Mouse (Mus musculus) forebrain, postnatal 0 days (tissue): ENCODE measurements around the gene Gnptab. TPM values are rescaled to one million over a fixed set of nuclear protein-coding genes. Genes with fewer than 3 reads are reported as not detected.
A peak's percentile ranks its signal among the peaks of the same experiment; 100 is the strongest.

Experiments
- ATAC-seq: fragments of 200-750 bp; cut with Nextera tagmentation; 2 replicates; pipeline ENCODE4 v1.8.0; 2017; ENCODE audit warnings: mild to moderate bottlenecking, moderate library complexity
- DNase-seq: peaks from one replicate; pipeline ENCODE4 v3.0.0-alpha.2; 2015
- H3K27ac ChIP-seq: fragments of 300-500 bp; sonication (generic); 2 replicates; pipeline ENCODE4 v1.5.1; 2014; ENCODE audit warnings: low read depth, mild to moderate bottlenecking, antibody characterized with exemption, low read length, moderate library complexity, mixed read lengths
- H3K27me3 ChIP-seq: fragments of 300-500 bp; sonication (generic); 2 replicates; pipeline ENCODE4 v1.6.1; 2014; ENCODE audit warnings: mild to moderate bottlenecking, low read length, mixed read lengths; ENCODE audit not compliant: insufficient read depth
- H3K36me3 ChIP-seq: fragments of 300-500 bp; sonication (generic); 2 replicates; pipeline ENCODE4 v1.6.1; 2014; ENCODE audit warnings: mild to moderate bottlenecking, moderate library complexity; ENCODE audit not compliant: insufficient read depth
- H3K4me1 ChIP-seq: fragments of 300-500 bp; sonication (generic); 2 replicates; pipeline ENCODE4 v1.6.1; 2014; ENCODE audit warnings: antibody characterized with exemption; ENCODE audit not compliant: insufficient read depth
- H3K4me2 ChIP-seq: fragments of 300-500 bp; sonication (generic); 2 replicates; pipeline ENCODE4 v1.6.1; 2014; ENCODE audit warnings: low read depth, mild to moderate bottlenecking, moderate library complexity
- H3K4me3 ChIP-seq: fragments of 300-500 bp; sonication (generic); 2 replicates; pipeline ENCODE4 v1.5.1; 2014; ENCODE audit warnings: low read depth, low read length, mixed read lengths
- H3K9ac ChIP-seq: fragments of 300-500 bp; sonication (generic); 2 replicates; pipeline ENCODE4 v1.6.1; 2014; ENCODE audit warnings: mild to moderate bottlenecking
- H3K9me3 ChIP-seq: fragments of 300-500 bp; sonication (generic); 2 replicates; pipeline ENCODE4 v1.6.1; 2016; ENCODE audit warnings: low read length
- CTCF ChIP-seq: sonication (generic); IDR thresholded peaks from 2 replicates; pipeline ENCODE4 v1.5.1; 2016; ENCODE audit warnings: antibody characterized with exemption, control low read depth, low read depth
- WGBS: fragments of 180-500 bp; shearing (Covaris S2); extraction: QIAGEN DNeasy Blood & Tissue Kit; methylation state at CpG from one replicate; pipeline ENCODE4 v1.1.7; 2014; 5-methylcytosine and 5-hydroxymethylcytosine counted together
- polyA plus RNA-seq: library from polyadenylated mRNA; unstranded; fragments of >200 nt; fragmentation: Nextera tagmentation; extraction: Ambion mirVana; gene quantifications from 2 replicates; pipeline ENCODE4 v1.2.1, GENCODE M21; 2015
- total RNA-seq: library from RNA; depleted of rRNA; stranded (reverse); fragments of >200 nt; gene quantifications from 2 replicates; pipeline ENCODE4 v1.2.3, GENCODE M21; 2014; rRNA removed

Gene Gnptab
- 44.0 and 51.9 TPM in 2 replicates for total RNA-seq
- 16.7 and 21.3 TPM in 2 replicates for polyA plus RNA-seq

DNA sequence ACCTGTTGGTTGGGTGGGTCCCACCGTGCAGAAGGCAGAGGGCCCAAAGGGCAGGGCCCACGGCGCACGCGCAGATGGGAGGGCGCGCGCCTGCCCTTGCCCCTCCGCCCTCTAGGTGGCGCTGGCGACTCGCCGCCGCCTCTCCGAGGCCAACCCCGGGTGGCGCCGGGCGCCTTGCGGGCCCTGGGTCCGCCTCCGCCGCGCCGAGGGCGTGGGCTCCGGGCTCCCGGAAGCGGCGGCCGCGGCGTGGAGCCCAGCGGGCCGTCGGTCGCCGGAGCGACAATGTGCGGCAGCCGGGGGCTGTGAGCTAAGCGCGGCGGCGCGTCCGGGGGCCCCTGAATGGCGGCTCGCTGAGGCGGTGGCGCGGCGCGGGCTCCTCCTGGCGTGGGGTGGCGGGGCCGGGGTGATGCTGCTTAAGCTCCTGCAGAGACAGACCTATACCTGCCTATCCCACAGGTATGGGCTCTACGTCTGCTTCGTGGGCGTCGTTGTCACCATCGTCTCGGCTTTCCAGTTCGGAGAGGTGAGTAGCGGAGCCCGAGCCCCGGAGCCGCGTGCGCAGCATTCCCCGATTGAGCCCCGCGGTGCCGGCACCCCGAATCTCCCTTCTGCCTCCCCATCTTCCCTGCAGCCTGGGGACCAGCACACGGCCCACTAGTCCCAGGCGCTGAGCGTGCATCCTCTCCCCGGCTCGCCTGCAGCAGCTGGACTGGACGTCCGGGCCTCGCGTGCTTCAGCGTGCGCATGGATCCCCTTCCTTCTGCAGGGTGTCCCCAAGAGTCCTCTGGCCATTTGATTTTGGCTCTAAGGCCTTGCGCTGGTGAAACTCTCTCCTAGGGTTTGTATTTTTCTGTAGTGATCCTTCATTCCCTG is at the start of gene Gnptab, which contains the start of gene Dram1:
Gene Gnptab (plus strand): TSS at position 120 of the 873 bp plus-strand sequence.
Gene Dram1 (minus strand): TSS at position 68 of the 873 bp plus-strand sequence.
- peak within 1 kb of the TSS; percentile 82 for H3K4me3 ChIP-seq
- peak; percentile 90 for TF ChIP-seq CTCF

DNA sequence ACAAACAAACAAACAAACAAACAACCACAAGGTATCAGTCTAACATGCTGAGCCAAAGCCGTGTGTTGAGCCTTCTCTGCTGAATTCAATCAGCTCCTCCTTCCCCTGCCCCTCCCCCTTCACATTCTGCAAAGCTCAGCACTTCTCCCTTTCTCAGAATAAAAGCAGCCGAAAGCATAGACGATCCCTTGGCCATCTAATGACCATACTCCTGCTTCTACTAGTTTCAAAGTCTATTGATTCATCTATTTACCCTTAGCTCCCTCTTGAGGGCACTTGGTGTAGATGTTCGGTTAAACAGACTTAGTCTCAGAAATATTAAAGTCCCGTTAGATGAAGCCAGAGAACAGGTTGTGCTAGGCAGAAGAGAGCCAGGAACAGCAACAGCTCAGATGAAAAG is 48.2 kb upstream of the Gnptab start:
- Histone ChIP-seq H3K4me1 (peaks cover 4% of the 10 kb centered on the region; the same call in 1 of the 2 replicates), H3K9ac (no peak overlapping the region), H3K9me3 (no peaks in the 10 kb centered on the region), H3K27me3 (no peaks in the 10 kb centered on the region), H3K27ac (no peak overlapping the region), H3K36me3 (no peaks in the 10 kb centered on the region), H3K4me3 (no peak overlapping the region), H3K4me2 (no peak overlapping the region)
- TF ChIP-seq CTCF = peak; percentile 65
- DNase-seq (peak; percentile 30), ATAC-seq (peak; percentile 25; the same call in 1 of the 2 replicates)
- WGBS = 15% methylated on average over 5 of the region's 5 CpGs

More for the DNA sequence above, at the start of gene Gnptab, which contains the start of gene Dram1:
- DNase-seq (peak; percentile 93), ATAC-seq (peak; percentile 92)
- Histone ChIP-seq H3K4me2 (peak within 1 kb of the TSS; percentile 73), H3K27me3 (no peaks in the 10 kb centered on the region), H3K36me3 (no peaks in the 10 kb centered on the region), H3K27ac (peak within 1 kb of the TSS; percentile 92), H3K9me3 (no peaks in the 10 kb centered on the region), H3K9ac (peak within 1 kb of the TSS; percentile 74), H3K4me1 (0 out of 2 replicates have a peak, but pooled peaks cover 7% of the 10 kb centered on the region)
- 2% methylated on average over 81 of the region's 87 CpGs for WGBS

DNA sequence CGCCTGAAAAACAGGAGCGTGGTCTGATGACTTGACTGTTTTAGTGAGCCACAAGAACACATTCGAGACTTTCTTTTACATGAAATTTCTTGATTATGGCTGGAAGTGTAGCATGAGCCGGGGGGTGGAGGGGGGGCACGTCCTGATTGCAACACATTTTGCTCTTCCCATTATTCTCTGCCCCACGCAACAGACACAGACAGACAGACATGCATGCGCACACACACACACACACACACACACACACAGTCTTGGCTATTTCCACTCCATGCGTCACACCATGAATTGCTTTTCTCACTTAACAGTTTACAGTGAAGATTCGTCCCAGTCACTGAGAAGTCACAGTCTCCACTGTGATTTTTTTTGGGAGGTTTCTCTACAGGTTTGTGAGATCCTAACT is 38.3 kb upstream of the Gnptab start:
- no peak overlapping the region for H3K4me3 ChIP-seq
- H3K27ac ChIP-seq = no peak overlapping the region
- no peaks in the 10 kb centered on the region for H3K36me3 ChIP-seq
- 91% methylated on average over 9 of the region's 9 CpGs for WGBS
- no peak overlapping the region for H3K9ac ChIP-seq
- no peaks in the 10 kb centered on the region for H3K27me3 ChIP-seq
- no peaks in the 10 kb centered on the region for H3K4me1 ChIP-seq
- no peak overlapping the region for H3K4me2 ChIP-seq
- no peak for TF ChIP-seq CTCF
- DNase-seq (no peak), ATAC-seq (no peak)
- no peaks in the 10 kb centered on the region for H3K9me3 ChIP-seq

DNA sequence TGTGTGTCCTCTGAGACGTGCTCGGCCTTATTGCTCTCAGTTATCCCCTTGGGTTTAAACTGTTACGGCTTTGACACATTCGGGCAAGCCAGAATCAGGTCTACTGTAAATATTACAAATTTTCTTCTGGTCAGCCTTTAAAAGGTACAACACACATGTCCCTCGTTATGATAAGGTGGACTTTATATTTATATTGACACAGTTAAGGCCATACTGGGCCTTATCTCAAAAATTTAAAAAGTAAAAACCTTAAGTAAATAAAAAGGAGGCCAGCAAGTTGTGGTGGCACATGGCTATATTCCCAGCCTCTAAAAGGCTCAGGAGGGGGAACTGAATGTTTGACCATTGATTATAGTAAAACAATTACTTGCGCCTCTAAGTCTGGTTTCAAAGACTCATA is 37.6 kb upstream of the Gnptab start:
- no peak for TF ChIP-seq CTCF
- no peaks in the 10 kb centered on the region for H3K9me3 ChIP-seq
- 91% methylated on average over 6 of the region's 6 CpGs for WGBS
- H3K36me3 ChIP-seq = no peaks in the 10 kb centered on the region
- no peak overlapping the region for H3K9ac ChIP-seq
- ATAC-seq = no peak
- H3K4me3 ChIP-seq = no peak overlapping the region
- H3K4me1 ChIP-seq = no peaks in the 10 kb centered on the region
- H3K27me3 ChIP-seq = no peaks in the 10 kb centered on the region
- H3K27ac ChIP-seq = no peak overlapping the region
- H3K4me2 ChIP-seq = no peak overlapping the region
- DNase-seq = no peak

DNA sequence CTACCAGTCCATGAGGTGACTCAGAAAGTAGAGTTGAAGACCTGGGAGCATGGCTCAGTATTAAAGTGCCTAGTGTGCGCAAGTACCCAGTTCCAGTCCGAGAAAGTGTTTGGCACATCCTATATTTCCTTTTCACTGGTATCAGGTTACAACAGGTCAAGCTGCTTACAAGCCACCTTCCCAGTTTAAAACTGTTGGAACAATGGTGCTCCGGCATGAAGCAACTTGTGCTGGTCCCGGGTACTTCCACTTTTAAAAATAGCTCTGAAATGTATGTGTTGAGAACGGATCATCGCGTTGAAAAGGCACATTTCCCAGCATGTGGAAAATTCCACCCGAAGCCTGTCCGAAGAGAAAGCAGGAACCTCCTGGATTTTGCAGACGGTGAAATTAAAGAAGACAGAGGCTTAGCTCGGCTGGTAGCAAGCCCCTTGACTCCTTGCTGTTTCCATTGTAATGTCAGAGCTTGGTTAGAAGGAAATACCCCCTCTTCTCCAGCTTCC is 33.0 kb upstream of the Gnptab start:
- no peak for DNase-seq
- 56% methylated on average over 11 of the region's 11 CpGs for WGBS
- Histone ChIP-seq H3K4me1 (no peaks in the 10 kb centered on the region), H3K9me3 (no peaks in the 10 kb centered on the region), H3K27me3 (no peaks in the 10 kb centered on the region), H3K9ac (no peak overlapping the region), H3K36me3 (no peaks in the 10 kb centered on the region), H3K27ac (no peak overlapping the region), H3K4me3 (no peak overlapping the region), H3K4me2 (no peak overlapping the region)
- ATAC-seq = no peak
- no peak for TF ChIP-seq CTCF

DNA sequence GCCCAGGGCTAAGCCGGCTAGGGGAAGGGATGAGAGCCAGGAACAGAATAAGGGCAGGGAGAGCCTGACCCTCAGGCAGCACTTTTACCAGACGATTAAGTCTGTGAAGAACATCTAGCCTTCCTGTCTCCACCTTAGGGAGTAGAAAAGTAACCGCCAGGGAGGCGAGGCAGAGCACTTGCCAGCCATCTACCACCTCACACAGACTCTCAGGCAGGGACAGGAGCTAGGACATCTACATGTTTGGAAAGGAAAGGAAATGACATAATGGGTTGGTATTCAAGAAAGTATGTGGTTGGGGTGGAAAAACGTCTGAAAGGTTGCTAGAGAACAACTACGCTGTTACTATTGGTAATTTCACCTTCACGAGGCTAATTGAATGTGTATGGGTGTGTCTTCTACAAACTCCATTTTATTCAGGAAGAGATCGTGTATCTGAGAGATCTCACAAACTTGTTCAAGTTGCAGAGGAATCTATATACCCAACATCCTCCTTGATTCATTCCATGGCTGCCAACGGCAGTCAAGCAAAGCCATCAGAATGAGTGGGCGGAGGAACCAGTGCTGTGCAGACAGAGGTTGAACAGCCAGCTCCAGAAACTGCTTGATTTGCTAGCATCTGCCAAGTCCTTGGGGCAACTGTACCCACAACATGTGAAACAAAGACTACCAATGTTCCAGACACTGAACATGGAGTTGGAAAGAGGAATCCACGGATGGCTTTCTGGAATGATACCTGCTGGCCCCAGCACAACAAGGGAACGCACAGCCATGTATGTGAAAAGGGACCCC is 32.3 kb upstream of the Gnptab start:
- DNase-seq = no peak
- H3K4me3 ChIP-seq = no peak overlapping the region
- H3K36me3 ChIP-seq = no peaks in the 10 kb centered on the region
- 78% methylated on average over 12 of the region's 12 CpGs for WGBS
- no peak for ATAC-seq
- H3K27me3 ChIP-seq = no peaks in the 10 kb centered on the region
- no peaks in the 10 kb centered on the region for H3K9me3 ChIP-seq
- no peaks in the 10 kb centered on the region for H3K4me1 ChIP-seq
- TF ChIP-seq CTCF = no peak
- H3K27ac ChIP-seq = no peak overlapping the region
- no peak overlapping the region for H3K4me2 ChIP-seq
- no peak overlapping the region for H3K9ac ChIP-seq
